Mouse (Mus musculus) testis, adult 2 months (tissue): ENCODE measurements around the gene Car5a.

Experiments used
- CTCF ChIP-seq: fragments of 200-500 bp; IDR thresholded peaks from 2 replicates; pipeline ENCODE4 v1.5.1; 2012; ENCODE audit warnings: low read depth, mild to moderate bottlenecking, inconsistent platforms, low read length, moderate library complexity; ENCODE audit not compliant: control insufficient read depth, insufficient read depth, insufficient replicate concordance
- POLR2A ChIP-seq: fragments of 200-500 bp; IDR thresholded peaks from 2 replicates; pipeline ENCODE4 v1.6.1; 2012; ENCODE audit warnings: low read depth, mild to moderate bottlenecking, inconsistent platforms, low read length, moderate library complexity; ENCODE audit not compliant: control insufficient read depth

GRCm38 (mm10) chr8:121973906-121974305 is 29.2 kb upstream of the Car5a start:
- TF ChIP-seq CTCF (no peak), POLR2A (no peak)
